Mouse (Mus musculus): ENCODE results near the gene Stkld1. TPM values are rescaled to one million over a fixed set of nuclear protein-coding genes. Genes with fewer than 3 reads are reported as not detected.

The Stkld1 gene
- total and polyA plus RNA-seq, 3 experiments: 0.02 TPM; not detected in 2

DNA sequence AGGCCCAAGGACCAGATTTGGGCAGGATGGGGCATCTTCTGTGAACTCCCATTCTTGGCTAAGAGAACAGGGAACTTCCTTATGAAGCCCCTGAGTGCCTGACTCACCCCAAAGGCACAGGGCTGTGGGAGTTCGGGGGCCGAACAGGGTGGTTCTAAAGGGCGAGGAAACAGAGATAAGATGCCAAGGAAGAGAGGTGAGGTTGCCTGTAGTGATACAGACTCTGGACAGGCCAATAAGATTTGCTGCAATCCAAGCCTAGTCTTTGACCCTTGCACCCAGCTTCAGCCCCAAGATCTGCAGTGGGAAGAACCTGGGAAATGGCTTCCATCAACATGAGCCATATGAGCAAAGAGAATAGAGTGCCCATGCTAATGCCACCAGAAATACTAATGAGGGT is 9.4 kb downstream of the Stkld1 start:
- peaks cover 6% of the 10 kb centered on the region for H3K4me1 ChIP-seq (ENCODE audit: insufficient read depth, low read depth, low read length)
- H3K9me3 ChIP-seq (replicated peaks): no peaks in the 10 kb centered on the region
- no peak overlapping the region for H3K4me3 ChIP-seq (ENCODE audit: low read depth, low read length)
- H3K27me3 ChIP-seq (ENCODE audit: insufficient read depth, low read length): peaks cover 59% of the 10 kb centered on the region
- DNase-seq (ENCODE audit: low spot score) (no peak), ATAC-seq (ENCODE audit: extremely low read depth, insufficient number of reproducible peaks, low FRiP score, poor library complexity, severe bottlenecking) (no peak)
- H3K36me3 ChIP-seq (replicated peaks): peaks cover 17% of the 10 kb centered on the region
- TF ChIP-seq GATA1 (IDR thresholded peaks at IDR 0.05; ENCODE audit: borderline replicate concordance, low read length) (no peak), POLR2AphosphoS5 (IDR thresholded peaks at IDR 0.05; ENCODE audit: insufficient replicate concordance, low read depth, low read length) (no peak), CTCF (IDR thresholded peaks at IDR 0.05; ENCODE audit: low read depth, low read length) (no peak), TAL1 (conservative IDR thresholded peaks at IDR 0.05; ENCODE audit: low read depth, low read length) (no peak), GATA2 (IDR thresholded peaks at IDR 0.05; ENCODE audit: borderline replicate concordance, low read depth, low read length) (no peak)

DNA sequence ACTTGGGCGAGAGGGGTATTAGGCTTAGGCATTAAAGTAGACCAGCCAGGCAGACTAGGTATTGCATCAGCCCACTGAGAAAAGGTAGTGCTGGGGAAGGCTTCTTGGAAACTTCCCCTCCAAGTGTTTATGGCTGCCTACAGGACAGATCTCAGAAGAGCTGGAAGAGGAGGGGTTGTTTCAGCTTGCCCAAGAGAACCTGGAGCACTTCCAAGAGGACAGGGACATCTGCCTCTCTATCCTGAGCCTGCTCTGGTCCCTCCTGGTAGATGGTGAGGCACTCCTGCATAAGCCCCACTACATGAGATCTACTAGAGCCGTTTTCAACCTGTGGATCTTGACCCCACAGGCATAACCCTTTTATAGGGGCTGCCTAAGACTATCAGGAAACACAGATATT is 16.6 kb downstream of the Stkld1 start:
- ATAC-seq (ENCODE audit: extremely low read depth, insufficient number of reproducible peaks, low FRiP score, poor library complexity, severe bottlenecking) (no peak), DNase-seq (ENCODE audit: low spot score) (no peak)
- H3K4me3 ChIP-seq (ENCODE audit: low read depth, low read length): no peak overlapping the region
- peaks cover 84% of the 10 kb centered on the region for H3K36me3 ChIP-seq (replicated peaks)
- no peaks in the 10 kb centered on the region for H3K9me3 ChIP-seq (replicated peaks)
- no peak for TF ChIP-seq TAL1 (conservative IDR thresholded peaks at IDR 0.05; ENCODE audit: low read depth, low read length)
- TF ChIP-seq POLR2AphosphoS5 (IDR thresholded peaks at IDR 0.05; ENCODE audit: insufficient replicate concordance, low read depth, low read length): no peak
- TF ChIP-seq CTCF (IDR thresholded peaks at IDR 0.05; ENCODE audit: low read depth, low read length): no peak
- no peak for TF ChIP-seq GATA1 (IDR thresholded peaks at IDR 0.05; ENCODE audit: borderline replicate concordance, low read length)
- TF ChIP-seq GATA2 (IDR thresholded peaks at IDR 0.05; ENCODE audit: borderline replicate concordance, low read depth, low read length): no peak
- peaks cover 7% of the 10 kb centered on the region; the same call in 1 of the 2 replicates for H3K4me1 ChIP-seq (ENCODE audit: insufficient read depth, low read depth, low read length)
- H3K27me3 ChIP-seq (ENCODE audit: insufficient read depth, low read length): peaks cover 3% of the 10 kb centered on the region

DNA sequence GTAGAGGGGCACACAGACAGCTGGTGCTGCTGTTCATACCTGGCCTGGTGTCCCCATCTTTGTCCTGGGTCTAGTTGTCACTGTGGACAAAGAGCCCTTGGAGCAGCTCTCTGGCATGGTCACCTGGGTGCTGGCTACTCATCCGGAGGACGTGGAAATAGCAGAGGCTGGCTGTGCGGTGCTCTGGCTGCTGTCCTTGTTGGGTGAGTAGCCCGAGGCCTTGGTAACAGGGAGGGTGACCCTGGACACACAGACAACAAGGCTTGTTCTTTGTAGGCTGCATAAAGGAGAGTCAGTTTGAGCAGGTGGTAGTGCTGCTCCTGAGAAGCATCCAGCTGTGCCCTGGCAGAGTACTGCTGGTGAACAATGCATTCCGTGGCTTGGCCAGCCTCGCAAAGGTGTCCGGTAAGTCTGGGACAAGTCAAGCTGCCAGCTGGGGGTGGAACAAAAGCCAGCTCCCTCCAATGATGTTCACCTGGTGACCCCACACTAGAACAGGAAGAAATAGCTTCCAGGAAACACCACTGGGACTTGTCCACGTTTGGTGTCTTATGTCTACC is 17.6 kb downstream of the Stkld1 start:
- Histone ChIP-seq H3K9me3 (replicated peaks) (no peaks in the 10 kb centered on the region), H3K4me3 (ENCODE audit: low read depth, low read length) (no peak overlapping the region), H3K27me3 (ENCODE audit: insufficient read depth, low read length) (no peaks in the 10 kb centered on the region; the same call in 1 of the 2 replicates), H3K36me3 (replicated peaks) (peaks cover 93% of the 10 kb centered on the region), H3K4me1 (ENCODE audit: insufficient read depth, low read depth, low read length) (peaks cover 7% of the 10 kb centered on the region; the same call in 1 of the 2 replicates)
- TF ChIP-seq POLR2AphosphoS5 (IDR thresholded peaks at IDR 0.05; ENCODE audit: insufficient replicate concordance, low read depth, low read length) (no peak), TAL1 (conservative IDR thresholded peaks at IDR 0.05; ENCODE audit: low read depth, low read length) (no peak), GATA1 (IDR thresholded peaks at IDR 0.05; ENCODE audit: borderline replicate concordance, low read length) (no peak), CTCF (IDR thresholded peaks at IDR 0.05; ENCODE audit: low read depth, low read length) (no peak), GATA2 (IDR thresholded peaks at IDR 0.05; ENCODE audit: borderline replicate concordance, low read depth, low read length) (no peak)
- ATAC-seq (ENCODE audit: extremely low read depth, insufficient number of reproducible peaks, low FRiP score, poor library complexity, severe bottlenecking) (no peak), DNase-seq (ENCODE audit: low spot score) (no peak)

DNA sequence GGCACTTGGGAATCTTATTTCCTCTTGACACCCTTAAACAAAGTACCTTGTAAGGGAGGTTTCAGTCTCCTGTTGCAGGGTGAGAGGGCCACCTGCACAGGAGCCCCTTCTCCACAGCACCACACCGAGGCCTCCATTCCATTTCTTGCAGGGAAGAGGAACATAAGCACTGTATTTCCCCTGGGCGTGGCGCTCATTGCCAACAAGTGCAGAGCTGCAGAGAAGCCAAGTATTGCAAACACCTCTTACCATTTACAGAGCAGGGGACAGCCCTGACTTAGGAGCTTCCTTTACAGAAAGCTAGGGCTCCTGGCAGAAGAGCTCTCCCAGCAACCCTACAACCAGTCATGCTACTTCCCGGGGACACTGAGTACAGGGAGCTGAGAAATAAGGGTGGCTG is 18.3 kb downstream of the Stkld1 start:
- H3K36me3 ChIP-seq (replicated peaks): peaks cover 93% of the 10 kb centered on the region
- no peaks in the 10 kb centered on the region for H3K9me3 ChIP-seq (replicated peaks)
- H3K4me1 ChIP-seq (ENCODE audit: insufficient read depth, low read depth, low read length): peaks cover 7% of the 10 kb centered on the region; the same call in 1 of the 2 replicates
- DNase-seq (ENCODE audit: low spot score): no peak
- no peaks in the 10 kb centered on the region for H3K27me3 ChIP-seq (ENCODE audit: insufficient read depth, low read length)
- TF ChIP-seq POLR2AphosphoS5 (IDR thresholded peaks at IDR 0.05; ENCODE audit: insufficient replicate concordance, low read depth, low read length): no peak
- no peak for TF ChIP-seq TAL1 (conservative IDR thresholded peaks at IDR 0.05; ENCODE audit: low read depth, low read length)
- TF ChIP-seq CTCF (IDR thresholded peaks at IDR 0.05; ENCODE audit: low read depth, low read length): no peak
- no peak for TF ChIP-seq GATA2 (IDR thresholded peaks at IDR 0.05; ENCODE audit: borderline replicate concordance, low read depth, low read length)
- TF ChIP-seq GATA1 (IDR thresholded peaks at IDR 0.05; ENCODE audit: borderline replicate concordance, low read length): no peak
- ATAC-seq (ENCODE audit: extremely low read depth, insufficient number of reproducible peaks, low FRiP score, poor library complexity, severe bottlenecking): no peak
- H3K4me3 ChIP-seq (ENCODE audit: low read depth, low read length): no peak overlapping the region

DNA sequence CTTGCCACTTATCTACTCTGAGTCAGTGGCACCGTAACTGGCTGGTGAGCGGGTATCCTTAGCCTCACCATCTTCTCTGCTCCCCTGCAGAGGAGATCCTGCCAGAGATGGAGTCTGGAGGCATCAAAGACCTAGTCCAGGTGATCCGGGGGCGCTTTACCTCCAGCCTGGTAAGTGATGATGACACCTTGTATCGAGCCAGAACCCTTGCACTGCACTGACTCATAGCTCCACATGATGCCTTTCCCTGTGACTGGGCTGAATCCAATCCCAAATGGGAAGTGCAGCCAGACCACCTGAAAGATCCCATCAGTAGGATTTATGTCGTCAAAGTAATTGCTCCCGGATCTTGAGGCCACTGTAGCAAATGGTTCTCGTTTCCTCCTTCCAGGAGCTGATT is 19.0 kb downstream of the Stkld1 start:
- Histone ChIP-seq H3K27me3 (ENCODE audit: insufficient read depth, low read length) (no peaks in the 10 kb centered on the region), H3K4me1 (ENCODE audit: insufficient read depth, low read depth, low read length) (peaks cover 7% of the 10 kb centered on the region; the same call in 1 of the 2 replicates), H3K9me3 (replicated peaks) (no peaks in the 10 kb centered on the region), H3K36me3 (replicated peaks) (peaks cover 93% of the 10 kb centered on the region), H3K4me3 (ENCODE audit: low read depth, low read length) (no peak overlapping the region)
- no peak for DNase-seq (ENCODE audit: low spot score)
- ATAC-seq (ENCODE audit: extremely low read depth, insufficient number of reproducible peaks, low FRiP score, poor library complexity, severe bottlenecking): no peak
- TF ChIP-seq POLR2AphosphoS5 (IDR thresholded peaks at IDR 0.05; ENCODE audit: insufficient replicate concordance, low read depth, low read length) (no peak), GATA2 (IDR thresholded peaks at IDR 0.05; ENCODE audit: borderline replicate concordance, low read depth, low read length) (no peak), GATA1 (IDR thresholded peaks at IDR 0.05; ENCODE audit: borderline replicate concordance, low read length) (no peak), CTCF (IDR thresholded peaks at IDR 0.05; ENCODE audit: low read depth, low read length) (no peak), TAL1 (conservative IDR thresholded peaks at IDR 0.05; ENCODE audit: low read depth, low read length) (no peak)

DNA sequence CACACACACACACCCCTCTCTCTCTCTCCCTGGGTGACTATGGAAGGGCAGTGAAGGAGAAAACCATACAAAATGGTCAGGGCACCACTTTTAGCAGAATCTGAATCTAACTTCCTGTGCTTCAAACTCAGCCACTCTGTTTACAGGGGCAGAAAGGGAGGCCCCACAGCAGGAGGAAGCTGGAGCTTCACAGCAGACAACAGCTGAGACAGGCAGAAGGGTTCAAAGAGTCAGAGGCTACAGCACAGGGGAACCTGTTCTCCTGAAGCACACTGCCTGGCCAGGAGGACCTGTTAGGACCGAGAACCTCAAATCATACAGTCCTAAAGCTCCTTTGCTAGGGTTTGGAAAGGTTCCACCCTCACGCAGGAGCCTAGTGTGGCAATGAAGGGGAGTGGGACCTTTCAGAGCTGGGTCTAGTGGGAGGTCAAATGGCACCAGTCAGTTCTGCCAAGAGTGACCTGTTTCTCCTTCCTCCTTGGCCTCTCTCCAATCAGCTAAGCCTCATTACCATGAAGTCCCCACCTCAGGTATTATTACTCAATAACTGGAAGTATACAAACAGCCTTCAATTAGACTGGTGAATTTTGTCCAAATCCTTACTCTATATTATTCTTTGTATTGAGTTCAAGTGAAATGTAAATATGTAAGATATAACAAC is 21.0 kb downstream of the Stkld1 start:
- no peak for ATAC-seq (ENCODE audit: extremely low read depth, insufficient number of reproducible peaks, low FRiP score, poor library complexity, severe bottlenecking)

More for the DNA sequence above, 21.0 kb downstream of the Stkld1 start:
- TF ChIP-seq GATA1 (IDR thresholded peaks at IDR 0.05; ENCODE audit: borderline replicate concordance, low read length): no peak
- TF ChIP-seq TAL1 (conservative IDR thresholded peaks at IDR 0.05; ENCODE audit: low read depth, low read length): no peak
- no peak for TF ChIP-seq POLR2AphosphoS5 (IDR thresholded peaks at IDR 0.05; ENCODE audit: insufficient replicate concordance, low read depth, low read length)
- TF ChIP-seq GATA2 (IDR thresholded peaks at IDR 0.05; ENCODE audit: borderline replicate concordance, low read depth, low read length): no peak
- no peak for TF ChIP-seq CTCF (IDR thresholded peaks at IDR 0.05; ENCODE audit: low read depth, low read length)
- Histone ChIP-seq H3K27me3 (ENCODE audit: insufficient read depth, low read length) (no peaks in the 10 kb centered on the region), H3K9me3 (replicated peaks) (no peaks in the 10 kb centered on the region), H3K36me3 (replicated peaks) (peaks cover 95% of the 10 kb centered on the region), H3K4me3 (ENCODE audit: low read depth, low read length) (no peak overlapping the region), H3K4me1 (ENCODE audit: insufficient read depth, low read depth, low read length) (peaks cover 11% of the 10 kb centered on the region; the same call in 1 of the 2 replicates)
- no peak for DNase-seq (ENCODE audit: low spot score)

Measured in G1E (cell line).